Mouse (Mus musculus): ENCODE measurements at regions not wholly inside any gene's neighbourhood (a gene's known extent, or its start where the extent isn't known, plus 50 kb on each side); places are given as distances from the start of the nearest gene placed in this dataset.

DNA sequence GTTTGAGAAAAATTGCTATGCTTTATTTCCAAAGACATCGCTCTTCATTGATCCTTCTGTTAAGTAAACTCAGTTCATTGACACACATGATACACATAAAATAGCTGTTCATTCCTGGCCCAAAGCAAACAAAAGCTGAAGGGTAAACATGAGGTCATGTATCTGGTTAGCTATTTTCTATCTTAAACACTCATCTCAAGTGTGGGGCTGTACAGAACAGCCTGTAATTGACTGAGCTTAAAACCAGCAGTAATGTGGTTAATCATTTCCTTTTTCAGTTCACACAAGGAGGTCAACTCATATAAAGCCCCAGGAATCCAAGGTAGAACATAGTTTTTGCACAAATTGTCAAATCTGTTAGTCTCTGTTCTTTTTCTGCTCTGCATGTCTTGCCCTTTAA, 94.5 kb downstream of the Cldn17 start:
- no peak for DNase-seq

DNA sequence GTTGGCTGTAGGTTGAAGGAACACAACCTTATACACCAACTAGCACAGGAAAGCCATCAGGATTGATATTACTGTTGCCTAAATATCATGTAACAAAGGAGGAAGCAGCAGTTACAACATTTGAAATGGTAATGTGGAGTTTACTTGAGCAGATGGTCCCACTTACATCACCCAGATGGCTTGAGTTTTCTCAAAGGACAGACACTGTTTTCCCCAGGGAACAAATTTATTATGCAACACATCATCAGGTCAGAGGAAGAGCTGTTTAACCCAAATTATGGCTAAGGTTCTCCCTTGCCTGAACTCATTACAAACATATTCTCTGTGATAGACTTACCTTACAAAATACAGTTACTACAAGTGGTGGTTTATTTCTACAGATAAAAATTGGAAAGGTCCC, 98.6 kb downstream of the Cldn17 start:
- peak; percentile 23 for DNase-seq

- peak; percentile 15 for DNase-seq
Observed at GRCm38 (mm10) chr16:88404331-88404730, 102.4 kb downstream of the Cldn17 start.

DNA sequence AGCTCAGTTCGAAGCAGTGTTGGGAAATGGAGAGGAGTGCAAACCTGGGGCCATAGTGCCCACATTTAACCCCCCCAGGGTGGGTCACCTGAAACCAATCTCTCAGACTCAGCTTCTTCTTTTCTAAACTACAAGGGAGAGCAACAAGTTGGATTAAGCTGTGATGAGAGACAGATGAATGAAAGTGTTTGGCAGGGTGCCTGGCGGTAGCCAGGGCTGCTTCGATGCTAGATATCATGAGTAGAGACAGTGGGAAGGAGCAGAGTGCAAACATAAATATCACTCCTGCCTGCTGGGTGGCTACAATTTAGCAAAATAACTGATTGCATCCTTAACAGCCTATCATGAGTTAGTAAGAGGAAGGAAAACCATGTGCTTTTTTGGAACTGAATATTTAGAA, 106.9 kb downstream of the Cldn17 start:
- DNase-seq = no peak

DNA sequence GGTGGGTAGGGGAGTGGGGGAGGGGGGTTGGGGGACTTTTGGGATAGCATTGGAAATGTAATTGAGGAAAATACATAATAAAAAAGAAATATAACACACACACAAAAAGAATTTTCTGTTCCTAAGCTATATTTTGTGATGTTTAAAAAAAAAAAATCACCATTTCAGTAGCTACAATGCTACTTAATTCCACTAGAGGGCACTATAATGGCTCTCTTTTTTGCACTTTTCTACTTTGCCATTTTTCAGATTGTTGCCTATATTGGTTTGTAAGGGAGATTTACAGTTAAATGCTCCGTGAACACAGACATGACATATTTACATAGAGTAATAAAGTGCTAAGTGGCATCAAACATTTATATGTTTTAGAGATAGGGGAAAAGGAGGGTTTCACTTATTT, 102.7 kb upstream of the Grik1 start:
- no peak for DNase-seq

DNA sequence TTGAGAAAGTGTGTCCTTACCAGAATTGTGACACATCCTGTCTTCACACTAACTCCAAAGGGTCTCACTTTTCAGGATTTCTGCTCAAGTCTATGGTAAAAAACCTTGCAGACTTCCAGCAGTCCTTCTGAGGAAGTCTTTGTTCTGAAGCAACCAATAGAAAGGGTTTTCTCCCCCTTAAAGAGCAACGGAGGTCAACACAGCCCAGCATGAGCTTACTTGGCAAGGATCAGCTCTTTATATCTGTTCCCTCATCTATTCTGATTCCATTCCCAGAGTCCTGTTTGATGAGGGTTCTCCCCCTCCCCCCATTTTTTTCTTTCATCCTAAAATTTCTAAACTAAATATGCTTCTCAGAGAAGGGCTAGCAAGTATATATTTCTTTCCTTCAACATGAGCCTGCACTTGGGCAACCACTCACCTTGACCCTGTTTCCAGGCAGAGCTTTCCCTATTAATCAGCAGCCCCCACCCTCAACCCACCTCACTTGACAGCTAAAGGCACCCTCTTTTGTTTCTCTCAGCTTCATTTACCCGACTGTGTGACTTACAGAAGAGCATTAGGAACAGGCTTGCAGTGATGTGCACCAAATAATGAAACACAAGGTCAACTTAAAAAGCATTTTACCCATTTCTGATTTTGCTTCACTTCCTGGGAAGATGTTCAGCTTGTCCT, 91.7 kb upstream of the Grik1 start:
- no peak for DNase-seq

GRCm38 (mm10) chr16:88375622-88376021, 85.6 kb upstream of the Grik1 start:
- no peak for DNase-seq

DNA sequence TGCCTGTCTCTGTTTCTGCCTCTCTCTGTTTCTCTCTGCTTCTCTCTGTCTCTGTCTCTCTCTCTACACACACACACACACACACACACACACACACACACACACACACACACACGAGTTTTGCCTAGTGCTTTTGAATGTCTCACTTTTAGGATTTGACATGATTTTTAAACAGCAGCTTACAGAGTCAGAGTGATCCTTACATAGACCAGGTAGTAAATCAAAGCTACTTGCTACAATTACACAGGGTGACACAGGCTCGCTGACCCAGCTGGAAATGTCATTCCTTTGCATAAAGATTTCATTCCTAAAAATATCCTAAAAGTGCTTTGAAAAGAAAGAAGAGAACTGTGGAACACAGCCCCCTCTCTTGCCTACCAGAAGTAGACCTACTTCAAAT, 84.5 kb upstream of the Grik1 start:
- DNase-seq = no peak

DNA sequence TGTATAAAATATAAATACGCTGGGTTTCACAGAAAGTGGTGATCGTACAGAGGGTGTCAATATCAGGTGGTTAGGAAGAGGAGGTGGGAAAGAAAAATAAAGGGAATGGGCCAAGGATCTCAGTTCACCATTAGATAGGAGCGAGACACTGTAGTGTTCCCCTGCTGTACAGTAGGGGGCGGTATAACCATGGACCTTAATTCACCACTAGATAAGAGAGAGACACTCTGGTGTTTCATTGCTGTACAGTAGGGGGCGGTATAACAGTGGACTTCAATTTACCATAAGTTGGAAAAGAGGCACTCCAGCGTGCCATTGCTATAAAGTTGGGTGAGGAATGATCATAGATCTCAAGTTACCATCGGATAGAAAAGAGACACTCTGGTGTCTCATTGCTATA, 82.0 kb upstream of the Grik1 start:
- DNase-seq = peak; percentile 43

- no peak for DNase-seq
Observed at GRCm38 (mm10) chr16:88368146-88368545, 78.1 kb upstream of the Grik1 start.

GRCm38 (mm10) chr16:88367162-88367561, 77.1 kb upstream of the Grik1 start:
- no peak for DNase-seq

- DNase-seq = no peak
Observed at GRCm38 (mm10) chr16:88360081-88360480, 70.0 kb upstream of the Grik1 start.
